Mouse (Mus musculus): ENCODE measurements around the gene Cpe. TPM values are rescaled to one million over a fixed set of nuclear protein-coding genes. Genes with fewer than 3 reads are reported as not detected.

The Cpe gene
- total RNA-seq, 1 experiment from 2014 or later, result 437 TPM

DNA sequence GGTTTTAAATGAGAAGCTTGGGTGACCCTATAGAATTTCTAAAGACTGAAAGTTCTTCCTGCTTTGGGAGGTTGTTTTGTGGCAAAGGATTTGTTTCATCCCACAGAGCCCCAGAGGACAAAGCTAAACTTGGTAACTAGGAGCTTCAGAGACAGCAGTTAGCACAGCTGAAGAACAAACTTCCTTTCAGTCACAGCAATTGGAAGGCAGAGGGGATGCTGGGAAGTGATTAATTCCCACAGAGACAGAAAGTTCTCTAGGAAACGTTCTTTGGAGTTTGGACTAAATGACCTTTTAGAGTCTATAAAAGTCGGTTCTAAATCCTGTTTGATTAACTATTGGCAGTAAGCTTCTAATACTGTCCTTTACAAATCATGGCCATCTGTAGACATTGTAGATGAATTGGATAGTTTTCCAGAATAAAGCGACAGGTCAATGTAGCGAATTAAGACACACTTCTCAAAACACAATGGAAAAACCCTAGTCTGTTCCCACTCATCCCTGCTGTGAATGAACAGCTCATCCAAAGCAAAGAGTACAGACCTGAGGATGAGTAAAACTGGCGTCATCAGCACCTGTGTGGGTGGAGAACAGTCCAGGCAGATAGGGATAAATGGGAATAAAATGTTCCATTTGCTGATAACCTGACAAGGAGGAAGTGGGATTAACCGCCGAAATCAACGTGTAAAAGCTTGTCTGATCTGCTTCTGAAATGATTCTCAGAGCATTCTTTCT is 58.6 kb downstream of the Cpe start:
- DNase-seq, result no peak

DNA sequence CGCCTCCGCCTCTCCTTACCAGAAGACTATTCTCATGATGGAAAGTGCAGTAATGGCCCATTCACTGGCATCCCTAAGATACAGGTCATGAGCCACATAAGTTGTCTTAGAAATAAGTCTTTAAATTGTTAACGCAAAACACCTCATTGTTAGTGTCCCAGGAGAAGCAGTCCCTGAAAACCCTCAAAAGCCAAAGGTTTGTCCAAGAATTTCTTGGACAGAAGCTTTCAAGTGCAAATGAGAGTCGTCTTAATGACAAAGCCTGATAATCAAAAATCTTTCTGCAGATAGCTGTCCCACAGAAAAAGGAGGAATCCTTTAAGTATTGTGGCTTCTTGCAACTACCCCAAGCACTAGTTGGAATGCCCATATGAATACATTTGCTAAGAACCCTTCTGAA is 60.7 kb downstream of the Cpe start:
- no peak for DNase-seq

GRCm38 (mm10) chr8:64631761-64632160 is 61.1 kb downstream of the Cpe start:
- no peak for DNase-seq

GRCm38 (mm10) chr8:64629034-64629760 is 63.7 kb downstream of the Cpe start:
- DNase-seq, result no peak

GRCm38 (mm10) chr8:64628039-64628438 is 64.8 kb downstream of the Cpe start:
- no peak for DNase-seq

GRCm38 (mm10) chr8:64624603-64625037 is 68.2 kb downstream of the Cpe start:
- DNase-seq, result no peak

DNA sequence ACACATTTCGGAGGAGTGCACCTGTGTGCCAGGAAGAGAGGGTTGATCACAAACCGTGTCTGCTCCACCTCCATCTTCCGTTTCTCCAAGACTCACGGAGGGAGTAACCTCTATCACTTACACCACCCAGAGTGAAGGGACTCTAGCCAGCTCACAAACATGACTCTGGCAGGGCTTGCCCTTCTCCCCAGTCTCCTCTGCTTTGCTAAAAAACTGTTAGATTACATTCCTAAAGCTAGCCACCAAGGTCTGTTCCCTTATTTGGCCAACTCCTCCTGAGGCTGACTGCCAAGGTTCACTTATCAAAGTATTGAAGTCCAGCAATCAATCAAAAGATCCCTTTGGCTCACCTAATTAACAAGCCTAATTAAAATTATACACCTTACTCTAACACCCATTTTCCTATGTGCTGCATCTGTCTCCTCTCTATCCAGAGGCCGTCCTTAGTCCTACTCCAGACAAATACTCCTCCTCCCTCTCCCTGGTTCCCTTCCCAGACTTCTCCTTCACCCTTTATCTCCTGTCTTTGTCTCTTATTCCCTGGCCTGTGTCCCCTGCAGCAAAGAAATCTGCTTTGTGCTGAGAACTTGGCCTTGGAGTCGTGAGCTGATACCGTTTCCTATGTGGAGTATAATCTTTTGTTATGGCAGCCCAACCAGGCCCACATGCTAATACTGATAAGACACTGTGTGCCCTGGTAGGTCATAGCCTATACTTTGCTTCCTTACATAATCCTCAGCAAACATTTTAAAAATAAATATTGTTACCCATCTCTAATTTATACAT is 72.3 kb downstream of the Cpe start:
- DNase-seq, result peak; percentile 57

- no peak for DNase-seq
Measured at GRCm38 (mm10) chr8:64619661-64620060, 73.2 kb downstream of the Cpe start.

GRCm38 (mm10) chr8:64618618-64619017 is 74.2 kb downstream of the Cpe start:
- peak; percentile 74 for DNase-seq

DNA sequence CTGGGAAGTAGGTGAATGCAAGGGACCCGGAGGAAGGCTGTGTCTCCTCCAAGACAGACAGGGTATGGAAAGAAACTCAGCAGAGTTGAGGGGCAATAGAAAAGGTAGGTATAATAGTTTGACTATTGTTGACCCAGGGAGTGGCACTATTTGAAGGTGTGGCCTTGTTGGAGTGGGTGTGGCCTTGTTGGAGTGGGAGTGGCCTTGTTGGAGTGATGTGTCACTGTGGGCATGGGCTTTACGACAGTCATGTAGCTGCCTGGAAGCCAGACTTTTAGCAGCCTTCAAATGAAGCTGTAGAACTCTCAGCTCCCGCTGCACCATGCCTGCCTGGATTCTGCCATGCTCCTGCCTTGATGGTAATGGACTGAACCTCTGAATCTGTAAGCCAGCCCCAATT is 76.3 kb downstream of the Cpe start:
- peak; percentile 45 for DNase-seq

DNA sequence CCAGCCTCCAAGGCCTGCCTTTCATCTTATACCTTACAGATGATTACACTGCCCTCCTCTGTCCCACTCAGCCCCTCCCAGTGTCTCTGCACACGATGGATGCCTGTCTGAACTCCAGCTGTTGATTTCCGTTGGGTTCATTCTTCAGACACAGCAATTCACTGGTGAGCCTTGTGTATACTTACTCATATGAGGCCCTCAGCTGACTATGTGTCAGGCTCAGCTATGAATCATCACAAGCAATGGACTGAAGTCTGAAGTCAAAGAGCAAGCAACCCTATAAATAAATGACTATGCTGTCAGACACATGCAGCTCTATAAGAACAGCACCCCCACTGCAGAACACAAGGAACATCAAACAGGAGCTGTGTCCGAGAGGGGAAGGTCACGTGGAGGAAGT is 77.4 kb downstream of the Cpe start:
- no peak for DNase-seq

DNA sequence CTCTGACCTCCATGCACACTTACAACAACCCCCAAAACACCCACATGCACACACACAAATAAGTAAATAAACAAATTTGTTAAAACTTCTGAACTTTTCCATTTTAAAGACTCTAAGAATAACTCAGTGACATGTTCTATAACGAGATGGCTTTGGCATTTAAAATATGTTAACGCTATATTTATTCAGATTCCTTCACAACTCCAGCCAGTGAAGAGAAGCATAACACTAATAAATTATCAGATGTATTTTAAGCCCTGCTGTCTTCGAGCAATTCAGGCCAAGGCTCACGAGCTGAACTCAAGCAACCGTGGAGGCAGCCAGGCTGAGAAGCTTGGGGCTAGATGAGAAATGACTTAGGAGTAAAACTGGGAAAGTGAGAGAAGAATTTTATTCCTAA is 79.2 kb downstream of the Cpe start:
- no peak for DNase-seq

DNA sequence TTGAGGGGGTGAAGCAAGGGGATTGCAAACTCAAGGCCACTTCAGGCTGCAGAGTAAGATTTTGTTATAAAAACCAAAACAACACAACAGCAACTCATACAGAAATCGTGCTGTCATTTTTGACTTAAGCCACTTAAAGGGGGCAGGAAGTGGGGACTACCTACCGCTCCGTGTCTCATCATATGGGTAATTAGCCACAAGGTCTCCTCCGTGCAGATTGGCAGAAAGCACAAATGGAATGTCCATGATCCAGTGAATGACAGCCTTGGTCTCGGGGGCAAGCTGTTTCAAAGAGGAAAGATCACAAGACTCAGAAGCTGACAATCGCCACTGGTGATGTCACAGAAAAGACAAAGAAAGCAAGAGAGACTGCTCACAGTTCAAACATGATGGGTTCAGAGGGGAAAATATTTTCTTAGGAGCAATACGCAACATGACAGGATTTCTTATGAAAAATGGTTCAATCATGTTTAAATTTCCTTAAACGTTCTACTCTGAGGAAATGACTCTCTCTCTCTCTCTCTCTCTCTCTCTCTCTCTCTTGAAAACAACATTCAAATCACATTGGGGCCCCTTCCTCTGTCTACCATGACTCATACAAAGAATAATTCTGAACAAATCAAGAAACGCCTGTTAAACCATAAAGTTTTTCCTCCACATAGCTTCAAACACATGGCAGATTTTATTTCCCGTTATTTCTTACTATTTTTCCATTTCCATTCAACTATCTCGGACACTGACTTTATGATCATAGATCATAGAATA is 81.5 kb downstream of the Cpe start:
- DNase-seq, result no peak

DNA sequence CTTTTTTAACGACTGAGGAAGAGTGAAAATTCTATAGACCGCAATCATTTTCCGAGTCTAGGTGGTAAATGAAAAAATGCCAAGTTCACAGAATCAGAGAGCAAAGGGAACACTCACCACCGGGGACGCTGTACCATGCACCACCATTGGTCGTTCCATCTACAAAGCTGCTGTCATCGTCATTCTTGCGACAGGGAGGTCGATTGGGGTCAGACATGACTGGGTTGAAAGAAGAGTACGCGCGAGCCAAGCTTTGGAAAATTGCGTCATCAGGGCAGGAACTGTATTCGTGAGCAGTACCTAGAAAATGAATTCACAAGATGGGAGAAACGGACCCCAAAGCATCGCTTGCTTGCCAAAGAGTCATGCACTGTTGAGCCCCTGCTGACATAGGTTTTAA is 83.9 kb downstream of the Cpe start:
- peak; percentile 65 for DNase-seq

- no peak for DNase-seq
Measured at GRCm38 (mm10) chr8:64606015-64606414, 86.8 kb downstream of the Cpe start.

DNA sequence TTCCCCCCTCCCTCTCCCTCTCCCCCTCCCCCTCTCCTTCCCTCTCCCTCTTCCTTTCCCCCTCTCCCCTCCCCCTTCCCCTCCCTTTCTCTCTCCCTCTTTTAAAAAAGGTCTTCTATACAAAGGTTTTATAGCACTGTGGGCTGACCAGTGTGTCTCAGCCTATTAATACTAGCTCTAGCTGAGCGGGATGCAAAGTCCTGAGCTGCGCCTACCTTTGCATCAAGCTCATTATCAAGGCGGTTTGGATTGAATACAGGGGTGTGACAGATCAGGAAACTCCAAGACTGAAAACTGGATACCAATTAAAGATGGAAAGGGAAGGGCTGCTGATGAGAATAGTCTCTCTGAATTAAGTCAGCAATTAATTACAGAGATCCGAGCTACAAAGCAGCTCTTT is 94.6 kb downstream of the Cpe start:
- no peak for DNase-seq

DNA sequence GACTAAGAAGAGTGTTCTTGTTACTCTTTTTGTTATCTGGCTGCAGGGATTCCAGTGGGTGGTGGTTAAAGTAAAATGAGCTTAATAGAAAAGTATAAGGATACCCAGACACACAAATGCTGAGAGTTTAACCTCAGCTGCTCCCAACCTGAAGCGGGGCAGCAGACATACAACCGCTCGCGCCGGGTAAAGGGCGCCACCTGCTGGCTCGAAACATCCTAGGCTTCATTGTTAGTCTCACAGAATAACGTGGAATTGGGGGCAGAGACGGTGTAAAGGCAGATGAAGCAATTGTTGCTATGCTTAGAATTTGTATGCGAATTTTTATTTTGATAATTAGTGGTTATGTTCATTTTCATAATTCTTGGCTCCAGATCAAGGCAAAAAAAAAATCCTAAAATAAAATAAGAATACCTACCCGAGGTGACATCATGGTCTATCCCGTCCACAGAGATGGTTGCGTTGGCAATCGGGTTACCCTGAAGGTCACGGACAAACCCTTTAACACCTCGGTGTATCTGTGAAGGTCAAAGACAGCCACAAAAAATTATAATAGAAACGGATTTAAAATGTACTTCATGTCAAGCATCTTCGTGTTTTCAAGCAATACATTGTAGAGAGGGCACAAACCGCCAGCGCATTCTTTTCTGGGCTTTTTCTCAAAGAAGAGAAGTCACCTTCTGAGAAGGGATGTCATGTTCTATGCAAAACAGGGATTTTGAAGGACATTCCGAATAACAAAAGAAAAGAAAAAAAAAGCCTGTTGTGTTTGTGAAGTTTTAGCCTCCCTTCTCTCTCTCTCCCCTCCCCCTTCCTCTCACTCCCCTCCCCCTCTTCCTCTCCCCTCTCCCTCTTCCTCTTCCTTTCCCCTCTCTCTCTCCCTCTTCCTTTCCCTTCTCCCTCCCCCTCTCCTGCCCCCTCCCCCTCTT is 95.5 kb downstream of the Cpe start:
- DNase-seq, result peak; percentile 82

DNA sequence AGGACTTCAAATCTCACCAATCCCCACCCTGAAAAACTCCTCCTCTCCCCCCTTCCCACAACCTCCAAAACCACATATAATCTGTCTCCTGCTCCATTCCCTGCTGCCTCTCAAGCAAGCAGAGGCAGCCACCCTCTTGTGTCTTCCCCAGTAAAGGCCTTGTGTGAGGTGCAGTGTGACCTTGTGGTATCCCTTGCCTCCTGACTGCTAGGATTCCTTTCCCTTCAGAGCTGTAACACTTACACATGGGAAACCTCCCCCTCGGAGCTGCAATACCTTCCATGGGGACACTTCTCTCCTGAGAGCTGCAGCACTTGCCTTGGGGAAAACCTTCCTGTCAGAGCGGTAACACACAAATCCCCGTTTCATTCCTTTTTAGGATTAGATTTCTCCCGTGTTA is 96.5 kb downstream of the Cpe start:
- no peak for DNase-seq

GRCm38 (mm10) chr8:64590456-64590855 is 102.4 kb downstream of the Cpe start:
- DNase-seq, result no peak

- DNase-seq, result no peak
Measured at GRCm38 (mm10) chr8:64582887-64583286, 110.0 kb downstream of the Cpe start.

GRCm38 (mm10) chr8:64578221-64578620 is 114.6 kb downstream of the Cpe start:
- DNase-seq, result no peak

All from adrenal gland, postnatal 14 days (tissue).